Mouse (Mus musculus): ENCODE data around the gene Hist3h2a.

Gene Hist3h2a

GRCm38 (mm10) chr11:58991911-58992310 lies 37.4 kb downstream of the Hist3h2a start:
- DNase-seq (ENCODE audit: low spot score): no peak

GRCm38 (mm10) chr11:58993091-58993670 lies 38.7 kb downstream of the Hist3h2a start:
- DNase-seq (ENCODE audit: low spot score): no peak

- DNase-seq (ENCODE audit: low spot score): peak; percentile 41
These were observed 39.9 kb downstream of the Hist3h2a start for GRCm38 (mm10) chr11:58994337-58994826.

GRCm38 (mm10) chr11:58995061-58995806 lies 40.7 kb downstream of the Hist3h2a start:
- no peak for DNase-seq (ENCODE audit: low spot score)

- DNase-seq (ENCODE audit: low spot score): peak; percentile 48
These were observed 41.4 kb downstream of the Hist3h2a start for GRCm38 (mm10) chr11:58995807-58996370.

- DNase-seq (ENCODE audit: low spot score): no peak
These were observed 43.1 kb downstream of the Hist3h2a start for GRCm38 (mm10) chr11:58997541-58997940.

- DNase-seq (ENCODE audit: low spot score): no peak
These were observed 44.7 kb downstream of the Hist3h2a start for GRCm38 (mm10) chr11:58999158-58999557.

GRCm38 (mm10) chr11:58999830-59000229 lies 45.3 kb downstream of the Hist3h2a start:
- no peak for DNase-seq (ENCODE audit: low spot score)

GRCm38 (mm10) chr11:59000635-59001034 lies 46.1 kb downstream of the Hist3h2a start:
- no peak for DNase-seq (ENCODE audit: low spot score)

GRCm38 (mm10) chr11:59002327-59003079 lies 48.0 kb downstream of the Hist3h2a start:
- DNase-seq (ENCODE audit: low spot score): no peak

All from T-cell, adult 2 months (primary cell).